Mouse (Mus musculus): ENCODE results near the gene Elovl6. TPM values are rescaled to one million over a fixed set of nuclear protein-coding genes. Genes with fewer than 3 reads are reported as not detected.

Elovl6 gene
- polyA plus RNA-seq, 1 experiment: 27.1 TPM

DNA sequence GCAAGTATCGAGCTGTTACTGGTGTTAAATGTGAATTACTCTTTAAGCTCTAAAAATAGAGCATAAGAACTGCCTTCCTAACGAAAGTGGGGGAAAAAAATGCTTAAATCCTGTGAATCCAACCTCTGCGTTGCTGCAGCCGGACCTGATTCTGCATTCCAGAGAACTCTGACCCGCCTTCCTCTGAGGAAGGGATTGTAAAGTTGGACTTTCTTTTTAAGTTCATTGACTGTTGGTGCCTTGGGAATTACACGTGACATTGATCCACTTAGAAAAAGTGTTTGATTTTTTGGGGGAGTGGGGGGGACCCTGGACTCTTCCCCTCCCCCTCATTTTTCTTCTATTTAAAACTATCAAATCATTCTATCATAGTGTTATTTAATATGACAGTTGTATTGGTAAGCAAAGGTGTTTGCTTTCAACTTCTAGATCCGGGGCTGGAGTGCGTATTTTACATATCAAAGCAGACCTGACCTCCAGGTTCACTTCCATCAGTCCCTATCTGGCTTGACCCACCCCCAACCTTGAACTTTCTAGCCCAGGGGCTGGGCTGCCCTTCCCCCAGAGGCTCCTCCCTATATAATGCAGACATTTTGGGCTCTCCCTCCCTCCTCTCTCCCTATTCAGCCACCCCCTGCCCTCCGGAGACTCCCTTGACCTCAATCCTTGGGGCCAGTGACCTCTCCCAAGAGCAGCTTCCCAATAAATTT lies 19.6 kb downstream of the Elovl6 start:
- no peak overlapping the region for H3K4me3 ChIP-seq (ENCODE audit: insufficient read depth, low read length)
- TF ChIP-seq POLR2A (IDR thresholded peaks at IDR 0.05; ENCODE audit: extremely low read depth, insufficient read depth, low read length) (no peak), CTCF (IDR thresholded peaks at IDR 0.05; ENCODE audit: extremely low read depth, insufficient read depth, low read length) (no peak)
- H3K27ac ChIP-seq (ENCODE audit: insufficient read depth, low read length): no peak overlapping the region

DNA sequence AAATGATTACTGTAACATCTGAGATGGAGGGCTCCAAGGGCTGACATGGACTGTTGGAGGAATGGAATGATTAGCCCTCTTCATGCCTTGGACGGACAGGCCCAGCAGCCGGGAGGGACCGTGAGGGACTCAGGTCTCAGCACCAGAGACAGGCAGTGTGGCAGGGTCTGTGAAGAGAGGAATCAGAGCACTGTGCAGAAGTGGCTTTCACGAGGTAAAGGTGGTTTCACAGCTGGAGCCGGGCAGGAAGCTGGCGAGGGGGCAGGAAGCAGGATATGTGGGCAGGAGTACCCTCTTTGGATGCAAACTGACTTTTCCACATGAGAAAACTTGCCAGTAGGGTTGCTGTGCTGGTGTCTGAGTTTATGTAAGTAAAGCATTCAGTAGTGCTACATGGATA lies 20.2 kb downstream of the Elovl6 start:
- no peak overlapping the region for H3K27ac ChIP-seq (ENCODE audit: insufficient read depth, low read length)
- peaks cover 2% of the 10 kb centered on the region; the same call in 1 of the 2 replicates for H3K4me1 ChIP-seq (ENCODE audit: control insufficient read depth, insufficient read depth, low read length)
- TF ChIP-seq CTCF (IDR thresholded peaks at IDR 0.05; ENCODE audit: extremely low read depth, insufficient read depth, low read length) (no peak), POLR2A (IDR thresholded peaks at IDR 0.05; ENCODE audit: extremely low read depth, insufficient read depth, low read length) (no peak)
- no peak overlapping the region for H3K4me3 ChIP-seq (ENCODE audit: insufficient read depth, low read length)

More for the DNA sequence above, 19.6 kb downstream of the Elovl6 start:
- peaks cover 2% of the 10 kb centered on the region; the same call in 1 of the 2 replicates for H3K4me1 ChIP-seq (ENCODE audit: control insufficient read depth, insufficient read depth, low read length)

GRCm38 (mm10) chr3:129553173-129553572 lies 21.0 kb downstream of the Elovl6 start:
- Histone ChIP-seq H3K4me3 (ENCODE audit: insufficient read depth, low read length) (no peak overlapping the region), H3K27ac (ENCODE audit: insufficient read depth, low read length) (no peak overlapping the region), H3K4me1 (ENCODE audit: control insufficient read depth, insufficient read depth, low read length) (peaks cover 4% of the 10 kb centered on the region; the same call in 1 of the 2 replicates)
- TF ChIP-seq POLR2A (IDR thresholded peaks at IDR 0.05; ENCODE audit: extremely low read depth, insufficient read depth, low read length): no peak
- no peak for TF ChIP-seq CTCF (IDR thresholded peaks at IDR 0.05; ENCODE audit: extremely low read depth, insufficient read depth, low read length)

GRCm38 (mm10) chr3:129553661-129554060 lies 21.5 kb downstream of the Elovl6 start:
- Histone ChIP-seq H3K27ac (ENCODE audit: insufficient read depth, low read length) (no peak overlapping the region), H3K4me1 (ENCODE audit: control insufficient read depth, insufficient read depth, low read length) (peaks cover 4% of the 10 kb centered on the region; the same call in 1 of the 2 replicates), H3K4me3 (ENCODE audit: insufficient read depth, low read length) (no peak overlapping the region)
- no peak for TF ChIP-seq CTCF (IDR thresholded peaks at IDR 0.05; ENCODE audit: extremely low read depth, insufficient read depth, low read length)

- H3K27ac ChIP-seq (ENCODE audit: insufficient read depth, low read length): no peak overlapping the region
- TF ChIP-seq POLR2A (IDR thresholded peaks at IDR 0.05; ENCODE audit: extremely low read depth, insufficient read depth, low read length): no peak
- no peak for TF ChIP-seq CTCF (IDR thresholded peaks at IDR 0.05; ENCODE audit: extremely low read depth, insufficient read depth, low read length)
- peaks cover 4% of the 10 kb centered on the region; the same call in 1 of the 2 replicates for H3K4me1 ChIP-seq (ENCODE audit: control insufficient read depth, insufficient read depth, low read length)
- no peak overlapping the region for H3K4me3 ChIP-seq (ENCODE audit: insufficient read depth, low read length)
These were observed 22.3 kb downstream of the Elovl6 start for GRCm38 (mm10) chr3:129554436-129554835.

DNA sequence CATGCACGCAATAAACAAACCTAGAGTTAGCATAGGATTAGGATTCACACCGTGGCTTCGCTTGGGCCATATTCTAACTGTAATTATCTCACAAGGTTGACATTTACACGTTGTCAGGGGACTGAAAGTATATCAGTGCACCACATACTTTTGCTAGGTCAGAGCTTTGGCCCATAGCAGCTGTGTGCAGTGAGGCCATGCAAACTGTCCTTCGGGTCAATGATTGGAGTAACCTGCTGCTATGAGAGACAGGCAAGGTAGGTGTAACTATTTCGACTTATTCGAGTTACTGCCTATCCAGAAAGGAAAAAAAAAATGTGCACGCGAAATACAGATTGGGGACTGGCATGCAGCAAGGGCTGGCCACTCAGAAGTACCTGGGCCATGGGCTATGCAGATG lies 24.9 kb downstream of the Elovl6 start:
- Histone ChIP-seq H3K4me1 (ENCODE audit: control insufficient read depth, insufficient read depth, low read length) (peaks cover 7% of the 10 kb centered on the region), H3K27ac (ENCODE audit: insufficient read depth, low read length) (no peak overlapping the region), H3K4me3 (ENCODE audit: insufficient read depth, low read length) (no peak overlapping the region)
- TF ChIP-seq CTCF (IDR thresholded peaks at IDR 0.05; ENCODE audit: extremely low read depth, insufficient read depth, low read length) (no peak), POLR2A (IDR thresholded peaks at IDR 0.05; ENCODE audit: extremely low read depth, insufficient read depth, low read length) (no peak)

GRCm38 (mm10) chr3:129557566-129557965 lies 25.4 kb downstream of the Elovl6 start:
- Histone ChIP-seq H3K27ac (ENCODE audit: insufficient read depth, low read length) (no peak overlapping the region), H3K4me3 (ENCODE audit: insufficient read depth, low read length) (no peak overlapping the region), H3K4me1 (ENCODE audit: control insufficient read depth, insufficient read depth, low read length) (peaks cover 10% of the 10 kb centered on the region)
- no peak for TF ChIP-seq POLR2A (IDR thresholded peaks at IDR 0.05; ENCODE audit: extremely low read depth, insufficient read depth, low read length)

DNA sequence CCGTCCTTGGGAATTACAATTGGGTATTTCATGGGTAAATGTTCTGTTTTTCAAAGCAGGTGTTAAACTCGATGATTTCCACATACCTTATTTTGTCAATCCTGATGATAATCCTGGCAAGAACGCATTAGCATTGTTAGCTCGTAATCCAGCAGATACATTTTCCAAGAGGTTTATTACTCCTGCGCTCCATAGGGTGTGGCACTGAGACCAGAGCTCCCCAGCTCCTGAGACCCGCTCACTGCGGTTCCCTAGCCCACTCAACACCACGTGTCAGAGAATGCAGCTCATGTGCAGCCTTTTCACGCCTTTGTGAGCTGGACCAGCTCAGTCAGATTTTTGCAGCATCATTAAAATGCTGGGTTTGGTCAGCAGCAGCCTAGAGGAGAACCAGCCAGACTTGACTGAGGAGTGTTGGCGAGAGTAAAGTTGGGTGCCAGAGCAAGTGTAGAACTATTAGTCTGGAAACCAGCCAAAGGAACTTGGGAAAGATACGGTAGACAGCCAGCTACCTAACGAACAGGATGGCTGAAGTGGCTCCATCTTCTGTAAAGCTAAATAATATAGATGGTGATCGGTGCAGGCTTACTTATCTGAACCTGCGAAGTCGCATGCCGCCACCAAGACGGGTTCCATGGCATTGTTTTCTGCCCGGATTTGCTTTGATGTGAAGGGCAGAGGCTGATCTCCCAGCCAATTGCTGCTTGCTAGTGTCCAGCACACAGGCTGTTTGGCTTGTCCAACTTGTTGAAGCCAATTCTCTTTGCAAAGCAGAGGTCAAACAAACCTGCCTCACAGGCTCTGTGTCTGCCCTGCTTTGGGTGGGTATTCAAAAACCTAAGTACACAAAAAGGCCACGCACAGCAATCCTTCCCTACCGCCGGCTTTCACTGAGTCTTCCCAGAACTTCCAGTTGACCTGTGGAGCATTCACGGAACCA lies 26.1 kb downstream of the Elovl6 start:
- TF ChIP-seq CTCF (IDR thresholded peaks at IDR 0.05; ENCODE audit: extremely low read depth, insufficient read depth, low read length): no peak
- TF ChIP-seq POLR2A (IDR thresholded peaks at IDR 0.05; ENCODE audit: extremely low read depth, insufficient read depth, low read length): no peak
- Histone ChIP-seq H3K4me3 (ENCODE audit: insufficient read depth, low read length) (no peak overlapping the region), H3K4me1 (ENCODE audit: control insufficient read depth, insufficient read depth, low read length) (peaks cover 10% of the 10 kb centered on the region), H3K27ac (ENCODE audit: insufficient read depth, low read length) (no peak overlapping the region)

DNA sequence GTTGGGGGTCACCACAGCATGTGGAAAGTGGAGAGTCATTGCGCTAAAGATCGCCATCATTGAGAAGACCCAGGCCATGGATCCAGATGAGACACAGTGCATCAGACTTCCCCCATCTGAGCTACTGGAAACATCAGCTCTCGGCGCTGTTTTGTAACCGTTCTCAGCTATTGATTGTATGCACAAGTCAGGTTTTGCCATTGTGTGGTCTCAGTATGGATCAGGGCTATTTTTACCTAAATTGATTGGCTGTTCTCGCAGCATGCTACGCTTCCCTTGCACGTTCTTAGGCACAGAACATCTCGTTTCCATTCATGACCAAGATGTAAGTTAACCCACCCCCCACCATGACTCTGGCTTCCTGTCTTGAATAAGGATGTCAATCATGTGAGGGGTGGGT lies 27.9 kb downstream of the Elovl6 start:
- TF ChIP-seq CTCF (IDR thresholded peaks at IDR 0.05; ENCODE audit: extremely low read depth, insufficient read depth, low read length) (no peak), POLR2A (IDR thresholded peaks at IDR 0.05; ENCODE audit: extremely low read depth, insufficient read depth, low read length) (no peak)
- no peak overlapping the region for H3K27ac ChIP-seq (ENCODE audit: insufficient read depth, low read length)
- no peak overlapping the region for H3K4me3 ChIP-seq (ENCODE audit: insufficient read depth, low read length)
- H3K4me1 ChIP-seq (ENCODE audit: control insufficient read depth, insufficient read depth, low read length): peaks cover 8% of the 10 kb centered on the region

Data from cortical plate, adult 2 months (tissue).